Mouse (Mus musculus) hindbrain, embryonic 11.5 days (tissue): Measurements from ENCODE around the gene Zfp982. TPM values are rescaled to one million over a fixed set of nuclear protein-coding genes. Genes with fewer than 3 reads are reported as not detected.
"Not testable (repeated sequence)": the region's sequence is repeated elsewhere in the genome, so short reads cannot be mapped to it uniquely, and the experiment has no call there.

Experiments used
- ATAC-seq: fragments of 200-750 bp; cut with Nextera tagmentation; 2 replicates; pipeline ENCODE4 v1.8.0; 2017; ENCODE audit warnings: mild to moderate bottlenecking, moderate TSS enrichment, moderate library complexity; ENCODE audit not compliant: low FRiP score
- DNase-seq: peaks from one replicate; pipeline ENCODE4 v3.0.0-alpha.2; 2015; ENCODE audit warnings: low spot score
- H3K27ac ChIP-seq: fragments of 300-500 bp; sonication (generic); 2 replicates; pipeline ENCODE4 v1.5.1; 2014; ENCODE audit warnings: mild to moderate bottlenecking, low read depth, low read length
- H3K27me3 ChIP-seq: fragments of 300-500 bp; sonication (generic); 2 replicates; pipeline ENCODE4 v1.6.1; 2014; ENCODE audit warnings: mild to moderate bottlenecking, low read length, moderate library complexity, mixed read lengths; ENCODE audit not compliant: control insufficient read depth, insufficient read depth
- H3K36me3 ChIP-seq: fragments of 300-500 bp; sonication (generic); 2 replicates; pipeline ENCODE4 v1.6.1; 2014; ENCODE audit warnings: mild to moderate bottlenecking, low read length, moderate library complexity, mixed read lengths; ENCODE audit not compliant: control insufficient read depth, insufficient read depth
- H3K4me1 ChIP-seq: fragments of 300-500 bp; sonication (generic); replicated peaks from 2 replicates; pipeline ENCODE4 v1.6.1; 2014; ENCODE audit warnings: low read length, mixed read lengths; ENCODE audit not compliant: control insufficient read depth, insufficient read depth
- H3K4me2 ChIP-seq: fragments of 300-500 bp; sonication (generic); replicated peaks from 2 replicates; pipeline ENCODE4 v1.6.1; 2014; ENCODE audit warnings: mild to moderate bottlenecking, low read depth, low read length
- H3K4me3 ChIP-seq: fragments of 300-500 bp; sonication (generic); 2 replicates; pipeline ENCODE4 v1.5.1; 2014; ENCODE audit warnings: low read depth, low read length
- H3K9ac ChIP-seq: fragments of 300-500 bp; sonication (generic); 2 replicates; pipeline ENCODE4 v1.6.1; 2014; ENCODE audit warnings: low read depth, low read length
- H3K9me3 ChIP-seq: fragments of 300-500 bp; sonication (generic); 2 replicates; pipeline ENCODE4 v1.6.1; 2016; ENCODE audit warnings: low read length; ENCODE audit not compliant: control insufficient read depth
- WGBS: fragments of 180-500 bp; shearing (Covaris S2); extraction: QIAGEN DNeasy Blood & Tissue Kit; methylation state at CpG from one replicate; pipeline ENCODE4 v1.1.7; 2014; 5-methylcytosine and 5-hydroxymethylcytosine counted together
- polyA plus RNA-seq: library from polyadenylated mRNA; unstranded; fragments of >200 nt; fragmentation: Nextera tagmentation; extraction: Ambion mirVana; gene quantifications from 2 replicates; pipeline ENCODE4 v1.2.1, GENCODE M21; 2014

Zfp982 gene
- 6.5 and 8.1 TPM in 2 replicates for polyA plus RNA-seq

DNA sequence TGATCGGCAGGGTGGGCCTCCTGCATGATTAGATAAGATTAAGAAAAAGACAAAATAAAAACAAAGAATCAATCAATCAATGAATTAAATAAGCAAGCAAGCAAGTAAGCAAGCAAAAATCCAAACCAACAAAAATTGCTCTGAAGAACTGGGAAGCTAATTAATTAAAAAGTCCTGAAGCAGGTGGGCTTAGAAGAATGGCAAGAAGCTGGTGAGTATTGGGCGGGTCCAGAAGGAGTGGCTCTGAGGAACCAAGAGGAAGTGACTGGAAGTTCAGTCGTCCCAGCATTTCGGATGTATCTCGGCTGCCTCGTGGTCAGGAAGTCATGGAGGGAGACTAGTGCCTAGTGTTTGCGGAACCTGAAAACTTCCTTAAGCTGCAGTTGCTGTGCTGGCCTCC lies at the start of gene Zfp982:
Gene Zfp982 (plus strand): TSS at position 301 of the 400 bp plus-strand sequence.
- H3K4me2 ChIP-seq, H3K36me3 ChIP-seq, H3K27ac ChIP-seq, H3K27me3 ChIP-seq, H3K4me1 ChIP-seq, ATAC-seq, H3K9ac ChIP-seq, H3K4me3 ChIP-seq, H3K9me3 ChIP-seq, DNase-seq: not testable (repeated sequence)
- 88% methylated on average over 7 of the region's 7 CpGs for WGBS

DNA sequence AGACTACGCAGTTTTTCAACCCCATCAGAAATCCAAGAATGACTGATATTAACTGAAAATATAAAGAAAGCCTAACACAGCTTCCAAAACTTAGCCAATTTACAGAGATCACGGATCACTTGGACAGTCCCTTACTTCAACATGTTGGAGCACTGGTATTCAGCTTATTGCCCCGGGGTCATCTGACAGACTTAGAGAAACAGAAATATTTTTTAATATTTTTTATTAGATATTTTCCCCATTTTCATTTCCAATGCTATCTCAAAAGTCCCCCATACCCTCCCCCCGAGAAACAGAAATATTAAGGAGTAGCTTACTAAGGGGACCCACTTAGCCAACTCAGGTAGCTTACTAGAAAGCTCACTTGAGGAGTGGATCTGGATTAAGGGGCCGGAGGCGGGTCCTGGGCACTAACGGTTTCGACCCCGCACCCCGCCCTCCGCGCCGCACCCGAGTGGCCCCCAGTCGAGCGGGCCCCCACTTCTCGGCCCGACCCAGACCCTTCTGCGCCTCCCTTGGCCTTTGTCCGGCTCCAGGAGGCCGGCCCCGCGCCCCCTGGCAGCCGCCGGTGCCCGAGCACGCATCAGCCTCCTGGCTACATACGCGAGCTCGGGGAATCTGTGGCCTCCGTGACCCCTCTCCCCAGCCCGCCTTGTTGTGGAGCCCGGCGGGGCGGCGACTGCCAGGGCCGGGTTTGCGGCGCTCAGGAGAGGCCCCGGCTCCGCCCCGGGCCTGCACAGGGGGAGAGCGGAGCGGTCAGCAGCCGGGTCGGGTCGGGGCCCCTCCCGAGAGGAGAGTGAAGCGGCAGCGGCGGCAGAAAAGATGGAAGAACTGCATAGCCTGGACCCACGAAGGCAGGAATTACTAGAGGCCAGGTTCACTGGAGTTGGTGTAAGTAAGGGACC lies 49.3 kb upstream of the Zfp982 start:
- Histone ChIP-seq H3K9ac (peak overlapping the region; percentile 91), H3K4me3 (peak overlapping the region; percentile 50), H3K27ac (peak overlapping the region; percentile 54; the same call in 1 of the 2 replicates), H3K4me2 (peak overlapping the region; percentile 84)
- not testable (repeated sequence) for H3K4me1 ChIP-seq, H3K9me3 ChIP-seq, H3K36me3 ChIP-seq, H3K27me3 ChIP-seq
- peak; percentile 83 for DNase-seq
- ATAC-seq = peak; percentile 99
- WGBS = 7% methylated on average over 49 of the region's 52 CpGs

DNA sequence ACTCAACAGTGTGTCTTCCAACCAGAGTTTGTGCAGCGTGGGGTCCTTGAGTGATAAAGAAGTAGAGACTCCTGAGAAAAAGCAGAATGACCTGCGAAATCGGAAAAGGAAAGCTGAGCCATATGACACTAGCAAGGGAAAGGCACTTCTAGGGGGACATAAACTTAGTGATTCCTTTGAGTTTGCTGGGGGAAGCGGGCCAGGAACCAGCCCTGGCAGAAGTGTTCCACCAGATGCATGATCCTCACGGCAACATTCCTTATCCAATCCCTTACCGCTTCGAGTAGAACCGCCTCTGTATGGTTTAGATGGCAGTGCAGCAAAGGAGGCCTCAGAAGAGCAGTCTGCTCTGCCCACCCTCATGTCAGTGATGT lies 48.7 kb upstream of the Zfp982 start:
- H3K9me3 ChIP-seq, H3K36me3 ChIP-seq, ATAC-seq, H3K27me3 ChIP-seq, H3K4me1 ChIP-seq, H3K27ac ChIP-seq: not testable (repeated sequence)
- H3K4me3 ChIP-seq = peak overlapping the region; percentile 50
- H3K4me2 ChIP-seq = peak overlapping the region; percentile 84
- 54% methylated on average over 8 of the region's 8 CpGs for WGBS
- H3K9ac ChIP-seq = peak overlapping the region; percentile 91; the same call in 1 of the 2 replicates
- peak; percentile 33 for DNase-seq

DNA sequence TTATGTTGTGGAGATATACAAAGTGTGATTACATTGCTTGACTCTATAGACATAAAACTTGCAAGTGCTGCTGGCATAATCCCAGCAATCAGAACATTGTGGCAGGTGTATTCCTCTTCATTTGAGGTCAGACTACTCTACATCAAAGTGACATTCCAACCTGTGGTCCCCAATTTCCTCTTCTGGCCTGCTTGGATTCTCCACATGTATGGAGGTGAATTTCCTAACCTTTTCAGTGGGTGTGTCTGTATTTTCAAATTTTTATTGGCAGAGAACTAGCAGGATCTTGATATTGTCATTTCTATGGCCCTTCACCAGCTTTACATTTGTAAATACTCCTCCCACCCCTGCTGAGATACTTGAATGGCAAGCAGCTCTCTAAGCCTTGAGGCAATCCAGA lies 46.8 kb upstream of the Zfp982 start:
- H3K4me2 ChIP-seq, H3K36me3 ChIP-seq, ATAC-seq: not testable (repeated sequence)

GRCm38 (mm10) chr4:147448358-147448757 lies 43.9 kb upstream of the Zfp982 start:
- Histone ChIP-seq H3K27ac (no peak overlapping the region), H3K27me3 (no peaks in the 10 kb centered on the region), H3K4me2 (no peak overlapping the region), H3K9me3 (peaks cover 6% of the 10 kb centered on the region), H3K4me3 (no peak overlapping the region), H3K36me3 (no peaks in the 10 kb centered on the region), H3K4me1 (no peaks in the 10 kb centered on the region), H3K9ac (no peak overlapping the region)
- ATAC-seq (no peak), DNase-seq (no peak)
- WGBS = 82% methylated on average over 2 of the region's 2 CpGs

More for the DNA sequence above, 46.8 kb upstream of the Zfp982 start:
- DNase-seq, H3K9me3 ChIP-seq, H3K4me1 ChIP-seq, H3K27ac ChIP-seq, H3K9ac ChIP-seq, H3K4me3 ChIP-seq, H3K27me3 ChIP-seq: not testable (repeated sequence)

GRCm38 (mm10) chr4:147449099-147449581 lies 43.1 kb upstream of the Zfp982 start:
- Histone ChIP-seq H3K27me3 (no peaks in the 10 kb centered on the region), H3K4me3 (no peak overlapping the region), H3K36me3 (no peaks in the 10 kb centered on the region), H3K27ac (no peak overlapping the region), H3K4me2 (peak overlapping the region; percentile 21; the same call in 1 of the 2 replicates), H3K9ac (no peak overlapping the region), H3K9me3 (peaks cover 6% of the 10 kb centered on the region), H3K4me1 (no peaks in the 10 kb centered on the region)
- no peak for ATAC-seq
- DNase-seq = peak; percentile 18
- WGBS = 38% methylated on average over 13 of the region's 13 CpGs

GRCm38 (mm10) chr4:147449986-147450385 lies 42.2 kb upstream of the Zfp982 start:
- not testable (repeated sequence) for H3K9me3 ChIP-seq, H3K27me3 ChIP-seq, H3K4me2 ChIP-seq, H3K27ac ChIP-seq, H3K9ac ChIP-seq, H3K4me3 ChIP-seq, H3K36me3 ChIP-seq, DNase-seq, ATAC-seq, H3K4me1 ChIP-seq
- 85% methylated on average over 2 of the region's 2 CpGs for WGBS

DNA sequence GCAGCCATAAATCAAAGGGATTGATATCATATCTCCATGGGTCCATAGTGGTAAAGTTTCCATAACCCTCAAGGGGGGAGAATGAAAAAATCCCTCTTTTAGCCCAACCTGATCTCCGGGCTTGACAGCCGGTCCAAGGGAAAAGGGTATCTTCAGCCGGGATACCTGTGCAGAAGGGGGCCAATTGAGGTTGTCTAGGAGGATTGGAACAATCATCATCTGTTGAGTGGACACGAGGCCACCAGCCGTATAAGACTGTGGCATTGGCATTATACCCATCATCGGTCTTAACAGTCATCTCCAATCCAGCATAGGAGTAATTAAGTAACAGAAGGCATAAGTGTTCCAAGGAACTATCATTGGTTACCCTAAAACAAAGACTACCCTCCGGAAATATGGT lies 25.0 kb upstream of the Zfp982 start:
- peak; percentile 47 for ATAC-seq
- not testable (repeated sequence) for DNase-seq, H3K27ac ChIP-seq, H3K4me3 ChIP-seq, H3K9ac ChIP-seq, H3K4me2 ChIP-seq, H3K36me3 ChIP-seq, H3K27me3 ChIP-seq, H3K4me1 ChIP-seq
- peaks cover 17% of the 10 kb centered on the region for H3K9me3 ChIP-seq
- 92% methylated on average over 7 of the region's 7 CpGs for WGBS
